Mouse (Mus musculus) gastrocnemius, adult 8-10 months (tissue): ENCODE results near the gene Mpg. TPM values are rescaled to one million over a fixed set of nuclear protein-coding genes. Genes with fewer than 3 reads are reported as not detected.
"Not testable (repeated sequence)": the region's sequence is repeated elsewhere in the genome, so short reads cannot be mapped to it uniquely, and the experiment has no call there.

Source experiments
- DNase-seq, 2 experiments: peaks; one replicate each; pipeline ENCODE4 v3.0.0; 2022; ENCODE audit warnings: low spot score in 2 of 2
- total RNA-seq, 4 experiments: library from RNA; stranded (reverse); gene quantifications; 2 replicates each; pipeline ENCODE4 v1.2.4; 2022

Mpg gene
- 1 to 10 TPM; 3.9 to 5.9 (median 4.8) TPM for total RNA-seq

- peak; percentile 69 to 86 for DNase-seq
Observed at GRCm38 (mm10) chr11:32226124-32226871, at the start of gene Mpg. TSS of gene Mpg (plus strand) at chr11:32226505.

- no peak for DNase-seq
Observed at GRCm38 (mm10) chr11:32178506-32178905, 47.8 kb upstream of the Mpg start.

GRCm38 (mm10) chr11:32181246-32181645 lies 45.1 kb upstream of the Mpg start:
- DNase-seq: no peak

GRCm38 (mm10) chr11:32181973-32182868 lies 44.1 kb upstream of the Mpg start:
- peak; percentile 64 to 71 for DNase-seq

GRCm38 (mm10) chr11:32184469-32184868 lies 41.8 kb upstream of the Mpg start:
- no peak for DNase-seq

GRCm38 (mm10) chr11:32186031-32186430 lies 40.3 kb upstream of the Mpg start:
- DNase-seq: no peak

- no peak for DNase-seq
Observed at GRCm38 (mm10) chr11:32187256-32187655, 39.0 kb upstream of the Mpg start.

GRCm38 (mm10) chr11:32188881-32189280 lies 37.4 kb upstream of the Mpg start:
- no peak for DNase-seq

GRCm38 (mm10) chr11:32189434-32189833 lies 36.9 kb upstream of the Mpg start:
- no peak for DNase-seq

GRCm38 (mm10) chr11:32190119-32190518 lies 36.2 kb upstream of the Mpg start:
- no peak for DNase-seq

- no peak for DNase-seq
Observed at GRCm38 (mm10) chr11:32190603-32191110, 35.6 kb upstream of the Mpg start.

GRCm38 (mm10) chr11:32193156-32193555 lies 33.1 kb upstream of the Mpg start:
- DNase-seq: no peak

- no peak for DNase-seq
Observed at GRCm38 (mm10) chr11:32194086-32194485, 32.2 kb upstream of the Mpg start.

GRCm38 (mm10) chr11:32194626-32195025 lies 31.7 kb upstream of the Mpg start:
- DNase-seq: no peak

GRCm38 (mm10) chr11:32195867-32196540 lies 30.3 kb upstream of the Mpg start:
- DNase-seq: no peak

- DNase-seq: no peak
Observed at GRCm38 (mm10) chr11:32196727-32197126, 29.6 kb upstream of the Mpg start.

GRCm38 (mm10) chr11:32197766-32198165 lies 28.5 kb upstream of the Mpg start:
- DNase-seq: no peak

- peak in 1 of 2 experiments; percentile 1 for DNase-seq
Observed at GRCm38 (mm10) chr11:32198256-32198955, 27.9 kb upstream of the Mpg start.

GRCm38 (mm10) chr11:32199230-32199629 lies 27.1 kb upstream of the Mpg start:
- DNase-seq: peak in 1 of 2 experiments; percentile 1

GRCm38 (mm10) chr11:32200075-32200601 lies 26.2 kb upstream of the Mpg start, which contains the start of gene Il9r:
TSS of gene Il9r (minus strand) at chr11:32200279.
- no peak for DNase-seq

- not testable (repeated sequence) for DNase-seq
Observed at GRCm38 (mm10) chr11:32200992-32201391, 25.3 kb upstream of the Mpg start.
